Comparison of ENCODE assay signal across 8 mouse cellular contexts in genomic region chr6:128802999-128803857, GRCm38 (mm10). TPM values are rescaled to one million over a fixed set of nuclear protein-coding genes. Genes with fewer than 3 reads are reported as not detected.
A peak's percentile ranks its signal among the peaks of the same experiment; 100 is the strongest.
DNase-seq lines count a peak whose midpoint lies in the region; ATAC-seq lines count a peak whose summit lies in the region.

No protein-coding gene starts in this region.

- peak; percentile 82 for DNase-seq in adipocyte (ENCODE audit: low spot score)
- DNase-seq in embryo, embryonic 10 days (ENCODE audit: low spot score), result peak; percentile 96
- peak; percentile 97 for DNase-seq in gastrocnemius, postnatal 10 days
- DNase-seq in induced T-regulatory cell, adult 2 months (ENCODE audit: low read depth), result peak; percentile 99
- peak; percentile 96 to 98 for DNase-seq in left cerebral cortex, adult 9 months (ENCODE audit: low spot score in 2 of 2)
- peak; percentile 98 for DNase-seq in right cerebral cortex, postnatal 14 days
- peak; percentile 93 to 95 for DNase-seq in urinary bladder, postnatal 36 days (ENCODE audit: low spot score in 2 of 2)

- peak; percentile 69 for ATAC-seq in megakaryocyte progenitor cell, adult 5-6 weeks (replicated peaks; ENCODE audit: poor library complexity)

RNA-seq across cellular contexts. Expression of gene Klrb1c, which starts 14.2 kb away (rescaled TPM):
- under 1 TPM in 1 of 2 experiments, not detected in 1; 0.14 TPM for total RNA-seq in gastrocnemius, postnatal 10 days (2021)
- 0.07 and 0.96 TPM in 2 replicates for total RNA-seq in megakaryocyte progenitor cell, adult 5-6 weeks (2015)
- total RNA-seq in megakaryocyte progenitor cell, adult 5-6 weeks (2017), result 0.37 and 0.51 TPM in 2 replicates

RNA-seq across cellular contexts. Expression of gene Gm44511, which starts 22.9 kb away (rescaled TPM):
- not detected for total RNA-seq in gastrocnemius, postnatal 10 days (2021)
- total RNA-seq in megakaryocyte progenitor cell, adult 5-6 weeks (2015), result not detected in 2 replicates
- total RNA-seq in megakaryocyte progenitor cell, adult 5-6 weeks (2017), result not detected in 2 replicates

RNA-seq across cellular contexts. Expression of gene Klrb1b, which starts 22.9 kb away (rescaled TPM):
- total RNA-seq in gastrocnemius, postnatal 10 days (2021), result not detected
- total RNA-seq in megakaryocyte progenitor cell, adult 5-6 weeks (2015), result 0.32 and 1.4 TPM in 2 replicates
- not detected in 2 replicates for total RNA-seq in megakaryocyte progenitor cell, adult 5-6 weeks (2017)

Comparison
In these comparisons a context has a peak if more than half of its experiments do, and no peak if none do; other contexts are left out.
1. Peak in every context shown above with its lines: DNase-seq and ATAC-seq.